Mouse (Mus musculus) ES-Bruce4 (cell line): Measurements from ENCODE around the gene Gipr.

ENCODE experiments used
- CTCF ChIP-seq: IDR thresholded peaks from one replicate; pipeline ENCODE4 v1.8.1; 2011; ENCODE audit warnings: low read depth, low read length
- EP300 ChIP-seq: IDR thresholded peaks from 2 replicates; pipeline ENCODE4 v1.6.1; 2011; ENCODE audit warnings: low read depth, low read length; ENCODE audit not compliant: insufficient read depth
- POLR2A ChIP-seq: IDR thresholded peaks from one replicate; pipeline ENCODE4 v1.8.1; 2011; ENCODE audit warnings: low read length; ENCODE audit not compliant: insufficient read depth

DNA sequence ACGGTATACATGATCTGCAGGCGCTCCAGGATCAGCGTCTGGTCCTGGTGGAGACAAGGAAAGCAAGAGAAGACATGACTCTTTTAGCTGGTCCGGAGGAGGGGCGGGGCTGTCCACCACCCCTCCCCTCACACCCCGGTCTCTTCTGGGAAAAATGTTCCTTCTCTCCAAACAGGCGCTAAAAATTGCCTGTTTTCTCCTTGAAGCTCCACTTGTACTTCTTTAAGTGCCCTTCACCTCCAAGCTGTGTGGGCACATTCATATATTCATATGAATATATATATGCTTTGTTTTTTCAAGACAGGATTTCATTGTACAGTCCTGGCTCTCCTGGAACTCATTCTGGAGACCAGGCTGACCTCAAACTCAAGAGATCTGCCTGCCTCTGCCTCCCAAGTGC, 3.0 kb downstream of the Gipr start:
- TF ChIP-seq POLR2A (no peak), CTCF (no peak), EP300 (no peak)
